Mouse (Mus musculus): ENCODE data around the gene Timd4. TPM values are rescaled to one million over a fixed set of nuclear protein-coding genes. Genes with fewer than 3 reads are reported as not detected.

Gene Timd4
- 0.09 and 0.14 TPM in 2 replicates for polyA plus RNA-seq (2016; fragmentation: Nextera tagmentation; extraction: Ambion mirVana)

DNA sequence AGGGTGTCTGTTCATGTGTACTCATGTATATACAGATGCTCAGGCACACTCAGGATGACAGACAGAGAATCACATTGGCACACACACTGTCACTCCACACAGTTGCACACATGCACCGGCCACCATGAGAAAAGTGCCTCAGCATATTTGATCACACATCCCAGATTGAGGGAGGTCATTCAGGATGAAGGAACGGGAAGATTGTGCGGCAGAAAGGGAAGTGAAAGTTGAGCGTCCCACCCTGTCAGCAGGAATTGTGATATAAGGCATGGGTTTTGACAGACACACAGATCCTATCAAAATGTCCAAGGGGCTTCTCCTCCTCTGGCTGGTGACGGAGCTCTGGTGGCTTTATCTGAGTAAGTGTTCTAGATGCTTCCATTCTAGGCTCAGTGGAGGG, at the start of gene Timd4:
TSS of gene Timd4 (plus strand) at position 290 of the 400 bp plus-strand sequence.
- H3K27me3 ChIP-seq (ENCODE audit: insufficient read depth, poor library complexity, severe bottlenecking), result no peaks in the 10 kb centered on the region
- H3K4me3 ChIP-seq, result no peak within 1 kb of the TSS
- DNase-seq (ENCODE audit: low spot score), result no peak
- WGBS, result 89% methylated on average over 5 of the region's 5 CpGs
- H3K36me3 ChIP-seq, result no peaks in the 10 kb centered on the region
- H3K4me1 ChIP-seq (replicated peaks), result no peaks in the 10 kb centered on the region
- no peaks in the 10 kb centered on the region for H3K9me3 ChIP-seq
- no peak within 1 kb of the TSS for H3K27ac ChIP-seq

DNA sequence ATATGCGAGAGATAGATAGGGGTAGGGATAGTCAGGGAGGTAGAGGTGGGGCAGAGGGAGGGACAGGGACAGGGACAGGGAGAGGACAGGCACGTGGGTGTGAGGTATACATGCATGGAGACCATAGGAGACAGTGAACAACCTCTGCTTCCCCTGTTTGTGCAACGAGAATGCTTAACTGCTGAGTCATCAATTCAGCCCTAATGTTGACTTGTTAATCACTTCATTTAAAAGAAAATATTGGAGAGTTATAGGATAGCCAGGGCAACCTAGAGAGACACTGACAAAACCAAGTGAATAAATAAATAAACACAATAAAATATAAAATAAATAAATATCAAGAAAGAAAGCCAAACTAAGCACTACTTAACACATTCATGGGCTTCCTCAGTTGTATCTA, 33.7 kb upstream of the Timd4 start:
- Histone ChIP-seq H3K4me3 (no peak overlapping the region), H3K27ac (no peak overlapping the region), H3K9me3 (no peaks in the 10 kb centered on the region), H3K36me3 (no peaks in the 10 kb centered on the region), H3K27me3 (ENCODE audit: insufficient read depth, poor library complexity, severe bottlenecking) (no peaks in the 10 kb centered on the region), H3K4me1 (replicated peaks) (no peaks in the 10 kb centered on the region)
- 78% methylated on average over 3 of the region's 3 CpGs for WGBS
- DNase-seq (ENCODE audit: low spot score), result no peak

DNA sequence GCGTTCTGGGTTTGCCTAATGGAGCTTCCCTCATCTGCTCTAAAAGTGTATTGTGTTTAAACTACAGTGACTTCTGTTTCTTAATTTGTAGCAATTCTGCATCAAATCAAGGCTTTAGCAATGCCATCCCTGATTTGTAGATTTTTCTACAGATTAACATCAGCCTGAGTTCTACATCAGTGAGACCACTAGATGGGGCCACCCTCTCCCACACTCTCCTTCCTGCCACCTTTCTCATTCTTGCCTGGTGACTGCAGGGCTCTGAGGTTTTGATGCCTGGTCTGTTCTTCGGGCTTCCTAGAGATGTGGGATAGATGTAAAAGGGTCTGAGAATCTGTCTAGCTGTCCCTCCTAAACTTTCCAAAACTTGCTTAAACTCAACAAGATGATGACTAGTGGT, 30.8 kb upstream of the Timd4 start:
- no peak overlapping the region for H3K27ac ChIP-seq
- H3K27me3 ChIP-seq (ENCODE audit: insufficient read depth, poor library complexity, severe bottlenecking), result no peaks in the 10 kb centered on the region
- H3K4me1 ChIP-seq (replicated peaks), result no peaks in the 10 kb centered on the region
- no peaks in the 10 kb centered on the region for H3K36me3 ChIP-seq
- H3K9me3 ChIP-seq, result no peaks in the 10 kb centered on the region
- H3K4me3 ChIP-seq, result no peak overlapping the region
- 88% methylated on average over 2 of the region's 2 CpGs for WGBS
- DNase-seq (ENCODE audit: low spot score), result no peak

DNA sequence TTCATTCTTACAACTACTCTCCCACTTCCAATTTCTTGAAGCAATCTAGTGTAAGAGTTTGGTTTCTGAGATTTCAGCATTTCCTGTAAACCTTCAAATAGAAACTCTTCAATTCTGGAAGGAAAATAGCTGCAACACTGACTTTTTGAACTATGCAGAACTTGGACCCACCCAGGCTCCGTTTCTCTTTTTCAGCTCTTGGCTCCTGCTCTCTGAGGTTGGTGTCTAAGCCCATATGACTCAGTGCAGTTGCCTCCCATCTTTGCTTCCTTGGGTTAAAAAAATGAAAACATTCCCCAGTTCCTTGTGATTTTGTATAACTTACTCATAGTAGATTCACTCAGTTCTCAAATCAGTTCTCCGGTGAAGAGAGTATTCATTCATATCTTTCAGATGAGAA, 6.2 kb upstream of the Timd4 start:
- no peak overlapping the region for H3K27ac ChIP-seq
- no peaks in the 10 kb centered on the region for H3K36me3 ChIP-seq
- no peak for DNase-seq (ENCODE audit: low spot score)
- H3K27me3 ChIP-seq (ENCODE audit: insufficient read depth, poor library complexity, severe bottlenecking), result no peaks in the 10 kb centered on the region
- no peak overlapping the region for H3K4me3 ChIP-seq
- 86% methylated on average over 2 of the region's 2 CpGs for WGBS
- H3K9me3 ChIP-seq, result no peaks in the 10 kb centered on the region
- no peaks in the 10 kb centered on the region for H3K4me1 ChIP-seq (replicated peaks)

DNA sequence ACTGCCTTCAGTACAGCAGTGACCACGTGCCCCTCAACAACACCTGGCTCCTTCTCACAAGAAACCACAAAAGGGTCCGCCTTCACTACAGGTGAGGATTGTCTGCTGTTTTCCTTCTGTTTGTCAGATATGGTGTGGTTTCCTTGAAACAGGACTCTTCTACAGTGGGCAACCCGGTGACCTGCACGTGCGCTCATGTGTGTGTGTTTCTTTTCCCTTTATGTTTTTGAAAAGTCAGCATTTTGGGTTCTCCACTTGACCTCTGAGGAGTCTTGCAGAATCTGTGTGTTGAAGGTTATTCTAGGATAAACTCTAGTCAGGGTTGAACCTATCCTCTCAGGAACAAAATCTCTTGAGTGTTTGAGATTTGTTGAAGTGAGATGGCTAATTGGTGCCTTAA, 7.1 kb downstream of the Timd4 start:
- DNase-seq (ENCODE audit: low spot score), result no peak
- 87% methylated on average over 5 of the region's 5 CpGs for WGBS
- no peak overlapping the region for H3K27ac ChIP-seq

DNA sequence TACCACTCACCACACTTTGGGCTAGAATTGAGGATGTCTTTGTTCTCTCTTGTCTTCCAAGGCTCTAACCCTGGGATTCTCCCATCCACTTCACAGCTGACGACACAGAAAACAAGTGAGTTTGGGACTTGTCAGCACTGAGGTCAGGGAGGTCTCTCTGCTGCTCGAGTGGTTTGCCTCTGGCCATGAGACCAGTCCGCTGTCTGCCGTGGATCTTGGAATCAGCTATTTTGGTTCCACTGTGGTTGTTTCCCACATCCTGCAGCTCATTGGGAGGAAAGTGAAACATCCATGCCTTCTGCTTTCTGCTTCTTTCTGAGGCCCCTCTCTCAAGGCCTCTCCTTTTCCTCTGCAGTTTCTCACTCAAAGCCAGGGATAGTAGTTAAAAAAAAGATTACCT, 9.3 kb downstream of the Timd4 start:
- Histone ChIP-seq H3K36me3 (no peaks in the 10 kb centered on the region), H3K27ac (no peak overlapping the region), H3K27me3 (ENCODE audit: insufficient read depth, poor library complexity, severe bottlenecking) (no peaks in the 10 kb centered on the region), H3K4me3 (no peak overlapping the region), H3K9me3 (no peaks in the 10 kb centered on the region), H3K4me1 (replicated peaks) (no peaks in the 10 kb centered on the region)
- no peak for DNase-seq (ENCODE audit: low spot score)
- WGBS, result 53% methylated on average over 4 of the region's 4 CpGs

More for the DNA sequence above, 7.1 kb downstream of the Timd4 start:
- H3K4me3 ChIP-seq, result no peak overlapping the region
- no peaks in the 10 kb centered on the region for H3K36me3 ChIP-seq
- H3K9me3 ChIP-seq, result no peaks in the 10 kb centered on the region
- no peaks in the 10 kb centered on the region for H3K27me3 ChIP-seq (ENCODE audit: insufficient read depth, poor library complexity, severe bottlenecking)
- H3K4me1 ChIP-seq (replicated peaks), result no peaks in the 10 kb centered on the region

DNA sequence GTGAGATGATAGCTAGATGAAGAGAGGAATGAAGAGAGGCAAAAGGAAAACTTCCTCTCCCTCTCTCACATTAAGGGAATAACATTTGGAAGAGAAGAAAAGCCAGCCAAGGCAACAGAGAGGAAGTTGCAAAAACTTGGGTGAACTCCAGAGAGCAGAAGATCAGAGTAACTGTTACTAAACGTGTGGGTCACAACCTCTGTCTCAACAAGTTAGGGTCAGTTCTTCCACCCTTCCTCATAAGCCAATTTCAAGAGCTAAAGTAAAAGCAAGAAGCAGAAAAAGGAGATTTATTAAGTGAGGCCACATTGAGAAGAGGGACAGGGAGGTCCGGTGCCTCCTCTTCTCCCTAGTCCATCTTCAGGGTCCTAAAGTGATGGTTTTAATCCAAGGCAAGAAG, 19.7 kb downstream of the Timd4 start:
- H3K27me3 ChIP-seq (ENCODE audit: insufficient read depth, poor library complexity, severe bottlenecking), result no peaks in the 10 kb centered on the region
- H3K27ac ChIP-seq, result no peak overlapping the region
- no peaks in the 10 kb centered on the region for H3K9me3 ChIP-seq
- WGBS, result 83% methylated on average over 2 of the region's 2 CpGs
- no peaks in the 10 kb centered on the region for H3K36me3 ChIP-seq
- no peak for DNase-seq (ENCODE audit: low spot score)
- no peak overlapping the region for H3K4me3 ChIP-seq
- H3K4me1 ChIP-seq (replicated peaks), result no peaks in the 10 kb centered on the region

DNA sequence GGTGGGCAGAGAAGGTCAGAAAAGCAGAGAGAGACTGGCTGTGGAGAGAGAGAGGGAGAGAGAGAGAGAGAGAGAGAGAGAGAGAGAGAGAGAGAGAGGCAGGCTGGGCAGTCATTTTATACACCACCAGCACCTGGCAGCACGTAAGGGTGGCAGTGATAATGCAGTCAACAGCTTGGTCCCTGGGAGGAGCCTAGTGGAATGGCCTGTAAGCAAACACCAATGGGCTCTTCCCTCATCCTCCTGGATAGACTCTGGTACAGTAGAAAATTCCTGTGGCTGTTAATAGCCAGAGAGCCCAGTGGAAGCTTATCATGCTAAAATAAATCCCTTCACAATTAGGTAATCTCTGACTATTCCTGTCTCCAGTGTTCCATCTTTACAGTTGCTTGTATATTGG, 24.5 kb downstream of the Timd4 start:
- Histone ChIP-seq H3K27me3 (ENCODE audit: insufficient read depth, poor library complexity, severe bottlenecking) (no peaks in the 10 kb centered on the region), H3K36me3 (no peaks in the 10 kb centered on the region), H3K4me3 (no peak overlapping the region), H3K9me3 (no peaks in the 10 kb centered on the region), H3K4me1 (replicated peaks) (no peaks in the 10 kb centered on the region), H3K27ac (no peak overlapping the region)
- DNase-seq (ENCODE audit: low spot score), result no peak
- 77% methylated on average over 1 of the region's 1 CpGs for WGBS

DNA sequence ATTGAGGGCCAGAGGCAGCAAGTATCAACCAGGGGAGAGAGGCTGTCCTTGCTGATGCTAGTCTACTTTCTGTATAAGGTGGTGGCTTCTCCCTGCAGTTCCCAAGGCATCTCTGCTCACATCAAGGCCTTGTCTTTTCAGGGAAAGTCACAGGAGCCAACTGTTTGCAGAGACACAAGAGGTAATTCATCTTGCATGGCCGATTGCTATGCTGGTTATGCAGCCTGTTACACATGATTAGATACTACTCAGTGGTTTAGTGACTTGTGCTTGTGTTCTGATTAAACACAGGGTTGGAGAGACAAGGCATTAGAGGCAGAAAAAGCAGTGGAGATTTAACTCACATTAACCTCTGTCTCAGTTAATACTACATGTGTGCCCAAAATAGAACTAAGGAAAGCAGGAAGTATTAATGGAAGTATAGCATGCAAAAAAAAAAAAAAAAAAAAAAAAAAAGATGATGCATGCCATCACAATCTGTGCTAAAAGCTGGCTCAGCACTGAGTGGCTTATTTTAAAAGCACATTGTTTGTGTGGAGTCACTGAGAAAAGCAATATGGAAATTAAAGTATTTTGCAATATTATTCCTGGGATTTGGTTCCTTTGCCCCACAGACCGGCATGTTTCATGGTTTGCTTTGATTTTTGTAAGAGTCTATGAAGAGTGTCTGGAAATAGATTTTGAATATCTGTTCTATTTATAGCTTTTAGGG, 31.6 kb downstream of the Timd4 start:
- DNase-seq (ENCODE audit: low spot score), result no peak
- no peaks in the 10 kb centered on the region for H3K4me1 ChIP-seq (replicated peaks)
- H3K4me3 ChIP-seq, result no peak overlapping the region
- H3K27ac ChIP-seq, result no peak overlapping the region
- no peaks in the 10 kb centered on the region for H3K9me3 ChIP-seq
- no peaks in the 10 kb centered on the region for H3K36me3 ChIP-seq
- H3K27me3 ChIP-seq (ENCODE audit: insufficient read depth, poor library complexity, severe bottlenecking), result no peaks in the 10 kb centered on the region
- 73% methylated on average over 2 of the region's 2 CpGs for WGBS

DNA sequence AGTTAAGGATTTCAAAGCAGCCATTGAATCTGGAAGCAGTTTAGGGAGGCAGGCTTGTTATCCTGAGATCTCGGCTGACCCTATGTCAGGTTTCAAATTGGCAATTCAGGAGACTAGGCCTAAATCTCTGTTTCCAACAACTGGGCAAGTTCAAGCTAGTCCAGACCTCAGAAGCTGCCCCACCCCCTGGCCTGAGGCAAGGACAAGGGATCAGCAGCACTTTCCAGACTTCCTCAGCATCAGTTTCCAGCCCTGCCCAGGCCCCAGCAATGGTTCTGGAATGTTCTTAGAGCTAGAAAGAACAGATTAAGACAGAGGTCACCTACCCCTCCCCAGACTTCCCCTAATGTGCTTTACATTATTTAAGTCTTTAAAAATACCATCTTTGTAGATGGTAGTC, 36.1 kb downstream of the Timd4 start:
- DNase-seq (ENCODE audit: low spot score), result no peak
- Histone ChIP-seq H3K36me3 (no peaks in the 10 kb centered on the region), H3K9me3 (no peaks in the 10 kb centered on the region), H3K27ac (no peak overlapping the region), H3K4me3 (no peak overlapping the region), H3K27me3 (ENCODE audit: insufficient read depth, poor library complexity, severe bottlenecking) (no peaks in the 10 kb centered on the region), H3K4me1 (replicated peaks) (peaks cover 7% of the 10 kb centered on the region)
- 59% methylated on average over 1 of the region's 1 CpGs for WGBS

DNA sequence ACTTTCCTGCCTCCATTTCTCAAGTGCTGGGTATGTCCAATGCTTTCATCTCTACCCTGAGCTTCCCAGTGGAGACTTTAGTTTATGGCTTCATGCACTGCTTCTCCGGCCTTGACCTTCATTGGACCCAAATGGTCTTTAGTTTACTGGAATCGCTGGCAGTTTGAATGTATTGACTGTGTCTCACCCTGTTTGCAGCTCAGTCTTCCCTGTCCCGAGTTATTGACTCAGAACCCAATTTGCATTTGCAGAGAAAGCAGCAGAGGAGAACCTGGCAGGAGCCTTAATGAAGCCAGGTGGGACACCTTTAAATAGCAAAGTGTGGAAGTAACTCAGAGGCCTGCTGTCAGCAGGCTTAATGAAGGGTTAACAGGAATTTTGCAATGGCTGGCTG, 37.2 kb downstream of the Timd4 start:
- WGBS, result 47% methylated on average over 3 of the region's 3 CpGs
- H3K4me1 ChIP-seq (replicated peaks), result peaks cover 7% of the 10 kb centered on the region
- no peaks in the 10 kb centered on the region for H3K9me3 ChIP-seq
- H3K36me3 ChIP-seq, result no peaks in the 10 kb centered on the region
- H3K4me3 ChIP-seq, result no peak overlapping the region
- DNase-seq (ENCODE audit: low spot score), result no peak
- H3K27ac ChIP-seq, result no peak overlapping the region
- H3K27me3 ChIP-seq (ENCODE audit: insufficient read depth, poor library complexity, severe bottlenecking), result no peaks in the 10 kb centered on the region

DNA sequence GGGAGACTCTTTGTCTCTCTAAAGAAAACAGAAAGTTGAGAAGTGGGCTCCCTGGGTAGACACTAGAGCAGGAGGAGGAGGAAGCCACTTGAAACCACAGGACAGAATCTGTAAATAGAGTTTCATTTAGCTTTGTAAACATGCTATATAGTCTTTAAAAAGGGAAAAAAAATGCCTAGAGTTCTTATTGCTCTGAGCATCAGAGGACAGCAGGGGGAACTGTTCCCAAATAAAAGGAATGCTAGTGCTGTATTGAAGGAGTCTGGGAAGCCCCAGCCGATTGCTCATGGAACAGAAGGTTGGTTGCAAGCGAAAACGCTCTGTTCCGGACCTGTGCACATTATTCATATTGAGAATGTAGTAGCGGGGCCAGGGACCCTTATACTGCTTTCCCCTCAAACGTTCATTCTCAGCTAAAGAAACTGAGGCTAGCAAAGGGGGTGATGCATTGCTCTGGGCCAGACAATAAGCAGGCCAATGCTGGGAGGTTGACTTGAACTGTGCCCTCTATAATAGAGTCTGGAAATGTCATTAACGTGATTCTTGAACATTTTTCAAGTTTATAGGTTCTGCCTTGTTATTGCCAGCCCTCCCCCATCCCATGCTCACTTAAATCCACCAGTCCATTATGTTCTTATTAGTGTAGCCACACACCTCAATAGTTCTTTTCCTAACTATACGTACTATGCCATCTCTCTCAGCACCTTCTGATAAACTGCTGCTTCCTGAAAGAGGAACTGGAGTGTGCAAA, 37.8 kb downstream of the Timd4 start:
- H3K4me1 ChIP-seq (replicated peaks), result peaks cover 7% of the 10 kb centered on the region
- H3K4me3 ChIP-seq, result no peak overlapping the region
- H3K9me3 ChIP-seq, result no peaks in the 10 kb centered on the region
- 36% methylated on average over 8 of the region's 8 CpGs for WGBS
- H3K27ac ChIP-seq, result no peak overlapping the region
- H3K27me3 ChIP-seq (ENCODE audit: insufficient read depth, poor library complexity, severe bottlenecking), result no peaks in the 10 kb centered on the region
- peak; percentile 9 for DNase-seq (ENCODE audit: low spot score)
- H3K36me3 ChIP-seq, result no peaks in the 10 kb centered on the region

DNA sequence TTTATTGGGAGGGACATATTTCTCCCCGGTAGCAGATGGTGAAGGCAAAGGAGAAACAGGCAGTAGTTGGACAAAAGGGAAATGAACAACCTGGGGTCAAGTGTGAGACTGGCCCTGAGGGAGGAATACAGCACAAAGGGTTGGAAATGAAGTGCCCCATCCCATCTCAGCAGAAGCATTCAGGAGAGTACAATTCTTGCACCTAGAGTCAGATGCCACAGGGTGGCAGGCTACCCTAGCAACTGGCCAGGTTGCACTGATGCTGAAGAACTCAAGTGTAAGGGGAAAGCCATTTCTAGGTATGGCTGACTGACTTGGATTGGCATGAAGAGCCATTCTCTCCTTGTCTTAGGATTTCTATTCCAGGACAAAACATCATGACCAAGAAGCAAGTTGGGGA, 54.2 kb downstream of the Timd4 start:
- H3K27ac ChIP-seq, result no peak overlapping the region
- H3K36me3 ChIP-seq, result no peaks in the 10 kb centered on the region
- WGBS, result 85% methylated on average over 1 of the region's 1 CpGs
- peak; percentile 27 for DNase-seq (ENCODE audit: low spot score)
- H3K4me1 ChIP-seq (replicated peaks), result no peaks in the 10 kb centered on the region
- H3K4me3 ChIP-seq, result no peak overlapping the region
- no peaks in the 10 kb centered on the region for H3K27me3 ChIP-seq (ENCODE audit: insufficient read depth, poor library complexity, severe bottlenecking)
- no peaks in the 10 kb centered on the region for H3K9me3 ChIP-seq
